Mouse (Mus musculus) kidney, adult 2 months (tissue): Measurements from ENCODE around the gene Rassf5.

Experiments
- CTCF ChIP-seq: fragments of 200-500 bp; conservative IDR thresholded peaks from 2 replicates; pipeline ENCODE4 v1.5.1; 2011; ENCODE audit warnings: low read depth, mild to moderate bottlenecking, control low read depth, low read length, moderate library complexity, mixed read lengths; ENCODE audit not compliant: insufficient read depth, insufficient read length
- POLR2A ChIP-seq: fragments of 200-500 bp; IDR thresholded peaks from one replicate; pipeline ENCODE4 v1.6.1; 2011; ENCODE audit warnings: low read depth, low read length, control low read depth

DNA sequence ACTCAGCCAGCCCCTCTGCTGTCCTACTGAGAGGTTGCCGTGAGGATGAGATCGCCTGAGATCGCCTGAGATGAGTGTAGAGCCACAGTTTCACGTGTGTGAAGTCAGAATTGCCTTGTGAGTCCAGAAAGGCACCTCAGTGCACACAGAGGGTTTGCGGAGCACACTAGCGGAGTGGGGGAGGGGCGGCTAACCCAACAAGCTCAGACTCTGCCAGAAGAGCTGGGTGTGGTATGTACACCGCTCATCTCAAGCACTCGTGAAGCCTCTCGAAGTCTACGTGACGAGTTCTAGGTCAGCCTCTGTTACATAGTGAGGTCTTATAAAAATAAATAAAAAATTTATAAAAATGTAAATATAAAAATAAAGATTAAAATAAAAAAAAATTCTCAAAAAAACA lies 18.8 kb upstream of the Rassf5 start:
- TF ChIP-seq CTCF (no peak), POLR2A (no peak)
